Mouse (Mus musculus): ENCODE measurements around the gene Mertk.
A peak's percentile ranks its signal among the peaks of the same experiment; 100 is the strongest.

Gene Mertk

DNA sequence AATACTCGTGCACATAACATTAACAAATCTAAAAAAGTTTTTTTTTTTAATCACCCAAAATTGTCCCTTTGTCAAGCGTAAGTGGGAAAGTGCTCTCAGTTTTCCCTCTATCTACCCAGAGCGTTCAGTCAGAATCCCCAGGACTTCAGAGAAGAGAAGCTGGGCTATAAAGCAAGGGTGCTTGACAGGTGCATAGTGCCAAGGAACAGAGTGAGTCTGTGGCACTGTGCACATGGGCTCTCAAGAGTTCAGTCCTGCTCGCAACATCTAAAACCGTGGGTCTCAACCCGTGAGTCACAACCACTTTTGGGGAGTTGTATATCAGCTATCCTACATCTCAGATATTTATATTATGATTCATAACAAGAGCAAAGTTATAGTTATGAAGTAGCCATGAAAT, 71.8 kb downstream of the Mertk start:
- DNase-seq = no peak

DNA sequence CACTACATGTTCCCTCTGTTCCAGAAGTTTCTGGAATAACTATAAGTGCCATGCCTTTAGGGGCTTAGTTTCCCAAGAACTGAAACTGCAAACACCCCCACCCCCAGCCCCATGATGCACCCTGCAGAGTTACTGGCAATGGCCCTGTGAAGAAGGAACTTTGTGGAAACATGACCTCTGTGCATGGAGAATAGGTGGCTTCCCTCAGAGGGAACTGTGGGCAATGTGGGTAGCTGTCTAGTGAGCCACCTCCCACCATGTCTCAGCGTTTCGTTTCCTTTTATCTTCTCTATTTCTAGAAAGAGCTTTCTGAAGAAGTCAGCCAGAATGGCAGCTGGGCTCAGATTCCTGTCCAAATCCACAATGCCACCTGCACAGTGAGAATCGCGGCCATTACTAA, 72.3 kb downstream of the Mertk start:
- DNase-seq = peak in 1 of 2 experiments; percentile 9

DNA sequence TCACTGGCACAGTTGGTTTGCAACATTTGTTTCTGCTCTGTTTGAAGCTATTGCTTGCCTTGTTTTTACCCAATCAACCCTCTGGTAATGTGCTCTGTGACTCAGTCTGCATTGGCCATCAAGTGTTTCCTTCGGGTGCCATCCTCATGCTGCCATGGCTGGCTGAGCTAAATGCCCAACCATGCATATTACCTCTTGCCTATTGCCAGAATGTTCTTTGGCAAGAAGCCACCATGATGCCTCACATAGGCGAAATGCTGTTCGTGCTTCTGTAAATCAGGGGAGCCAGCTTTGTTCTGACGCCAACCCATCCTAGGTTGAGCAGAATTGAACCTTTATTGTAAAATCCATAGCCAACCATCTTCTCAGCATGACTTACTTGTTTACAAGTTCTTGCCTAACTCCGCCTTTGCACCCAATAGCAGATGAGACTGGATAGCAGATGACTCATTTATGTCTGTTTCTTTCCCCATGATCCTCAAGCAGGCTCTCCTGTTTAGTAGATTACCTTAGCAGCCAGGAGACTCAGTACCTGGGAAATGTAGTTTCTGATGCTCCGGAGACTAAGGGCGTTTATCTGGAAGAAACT, 73.1 kb downstream of the Mertk start:
- peak; percentile 70 to 74 for DNase-seq

DNA sequence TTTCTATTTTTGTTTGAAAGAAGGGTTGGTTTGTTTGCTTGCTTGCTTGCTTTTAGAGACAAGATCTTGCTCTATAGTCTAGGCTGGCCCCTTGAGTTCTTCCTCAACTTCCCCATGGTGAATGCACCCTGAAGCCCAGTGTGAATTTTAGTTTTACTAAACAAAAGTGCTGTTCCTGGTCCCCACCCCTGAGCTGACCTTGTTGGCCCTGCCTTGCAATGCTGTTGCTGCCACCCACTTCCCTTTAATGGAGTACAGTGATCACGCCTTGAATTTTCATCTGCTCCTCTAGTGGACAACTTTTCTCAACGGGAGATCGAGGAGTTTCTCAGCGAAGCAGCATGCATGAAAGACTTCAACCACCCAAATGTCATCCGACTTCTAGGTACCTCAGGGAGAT, 83.5 kb downstream of the Mertk start:
- DNase-seq = no peak

DNA sequence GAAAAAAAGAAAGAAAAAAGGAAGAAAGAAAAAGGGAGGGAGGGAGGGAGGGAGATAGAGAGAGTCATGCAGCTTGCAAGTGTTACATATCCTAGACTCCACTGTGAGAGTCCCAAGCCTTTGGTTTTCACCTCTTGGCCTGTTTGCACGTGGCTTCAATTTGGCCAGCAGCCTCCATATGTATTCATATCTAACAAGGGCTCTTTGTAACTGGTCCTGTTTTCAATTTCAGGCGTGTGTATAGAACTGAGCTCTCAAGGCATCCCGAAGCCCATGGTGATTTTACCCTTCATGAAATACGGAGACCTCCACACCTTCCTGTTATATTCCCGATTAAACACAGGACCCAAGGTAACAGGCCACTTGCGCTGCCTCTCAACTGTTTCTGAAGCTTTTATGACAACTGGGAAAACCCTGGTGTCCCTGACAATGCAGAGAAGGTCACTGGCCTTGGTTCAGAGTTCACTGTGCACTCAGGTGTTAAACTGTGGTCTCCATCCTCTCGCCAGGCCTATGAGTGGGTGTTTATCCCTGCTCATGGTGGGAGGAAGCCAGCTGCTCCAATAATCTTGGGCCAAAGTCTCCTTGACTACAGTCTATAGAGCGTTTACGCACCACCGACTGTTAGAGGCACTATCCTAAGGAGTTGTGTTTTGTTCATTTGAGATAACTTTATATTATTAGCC, 85.0 kb downstream of the Mertk start:
- no peak for DNase-seq

DNA sequence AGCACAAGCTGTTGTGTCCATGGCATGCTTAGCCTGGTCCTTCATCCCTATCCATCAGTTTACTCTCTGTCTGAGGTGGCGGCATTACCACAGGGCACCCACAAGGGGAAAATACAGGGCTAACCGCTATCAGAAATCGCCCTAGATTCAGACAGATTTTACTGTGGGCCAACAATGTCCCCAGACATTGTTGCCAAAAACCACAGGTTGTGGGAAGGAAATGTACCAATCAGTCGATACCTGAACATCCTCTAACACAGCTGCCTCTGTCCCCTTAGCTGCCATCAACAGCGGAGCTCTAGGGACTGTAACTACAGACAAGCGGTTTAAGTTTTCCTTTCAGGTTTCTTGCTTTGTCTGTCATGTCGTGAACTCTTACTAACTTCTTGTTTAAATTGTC, 86.1 kb downstream of the Mertk start:
- DNase-seq = no peak

DNA sequence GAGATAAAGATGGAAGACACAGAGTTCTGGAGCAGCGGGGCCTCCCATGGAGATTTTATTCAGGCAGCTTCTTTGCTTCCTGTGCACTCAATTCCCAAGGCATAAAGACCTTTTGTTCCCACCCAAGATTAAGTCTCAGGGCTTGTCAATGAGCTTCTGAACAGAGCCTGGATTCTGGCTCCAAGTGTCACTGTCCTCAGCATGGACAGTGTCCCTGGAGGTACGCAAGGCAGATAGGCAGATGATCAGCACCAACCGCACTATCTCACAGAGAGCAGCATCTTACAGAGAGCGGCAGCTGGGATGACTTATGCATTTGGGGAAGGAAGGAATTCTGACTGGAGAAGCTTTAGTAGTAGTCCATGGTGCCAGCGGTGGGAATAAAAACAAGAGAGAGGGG, 87.6 kb downstream of the Mertk start:
- no peak for DNase-seq

DNA sequence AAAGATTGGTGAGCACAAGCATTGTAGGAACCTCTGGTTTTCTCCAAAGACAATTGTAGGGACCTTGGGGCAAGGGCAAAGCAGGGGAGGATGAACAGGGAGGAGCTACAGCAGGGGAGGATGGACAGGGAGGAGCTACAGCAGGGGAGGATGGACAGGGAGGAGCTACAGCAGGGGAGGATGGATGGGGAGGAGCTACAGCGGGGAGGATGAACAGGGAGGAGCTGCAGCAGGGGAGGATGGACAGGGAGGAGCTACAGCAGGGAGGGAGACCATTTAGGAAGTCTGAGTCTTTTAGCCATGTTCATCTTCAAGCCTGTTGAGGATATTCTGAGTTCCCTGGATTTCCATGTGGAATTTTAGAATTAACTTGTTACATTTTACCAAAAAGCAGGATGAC, 88.0 kb downstream of the Mertk start:
- no peak for DNase-seq

DNA sequence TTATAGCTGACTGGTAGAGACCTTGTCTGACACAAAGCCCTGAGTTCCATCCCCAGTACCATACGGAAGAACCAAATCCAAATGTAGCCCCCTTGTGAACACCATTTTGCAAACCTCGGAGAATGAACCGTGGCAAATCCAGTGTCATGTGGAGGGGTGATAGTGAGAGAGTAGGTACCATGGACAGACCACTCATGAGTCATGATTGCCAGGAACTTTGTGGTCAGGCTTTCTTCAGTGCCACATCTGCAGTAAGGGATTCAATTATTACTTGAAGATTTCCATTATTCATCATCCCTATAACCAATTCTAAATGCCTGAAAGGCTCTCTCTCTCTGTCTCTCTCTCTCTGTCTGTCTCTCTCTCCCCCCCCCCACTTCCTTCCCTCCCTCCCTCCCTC, 89.0 kb downstream of the Mertk start:
- no peak for DNase-seq

DNA sequence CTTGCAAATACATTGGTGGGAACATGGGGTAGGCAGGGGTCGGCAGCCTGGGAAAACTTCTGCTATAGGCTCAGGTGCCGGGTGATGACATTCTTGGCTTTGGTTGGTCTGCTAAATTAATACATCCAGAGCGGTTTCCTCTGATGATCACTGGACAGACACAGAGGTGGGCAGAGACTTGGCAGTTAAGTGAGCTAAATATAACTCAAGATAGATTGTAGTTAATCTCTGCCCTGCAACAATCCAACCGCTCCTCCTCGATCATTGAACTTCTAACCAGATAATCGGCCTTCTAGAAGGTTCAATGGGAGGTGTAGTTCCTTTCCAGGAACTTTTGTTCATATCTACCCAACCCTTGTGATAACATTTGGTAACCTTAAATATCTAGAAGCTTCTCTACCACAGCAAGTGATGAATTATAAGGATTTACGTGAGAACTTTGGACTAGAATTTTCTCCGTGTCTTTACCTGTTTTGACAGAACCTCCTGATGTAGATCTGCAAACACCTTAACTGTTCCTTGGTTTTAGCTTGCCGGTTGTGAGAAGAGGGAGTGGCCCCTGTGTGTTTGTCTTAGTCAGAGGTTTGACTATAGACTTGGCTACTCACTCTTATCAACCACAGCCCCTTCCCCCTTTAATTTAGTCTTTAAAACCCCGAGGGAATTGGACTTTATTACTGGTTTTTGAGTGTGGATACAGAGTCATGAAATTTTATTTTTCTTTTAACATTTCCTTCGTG, 92.3 kb downstream of the Mertk start:
- no peak for DNase-seq

DNA sequence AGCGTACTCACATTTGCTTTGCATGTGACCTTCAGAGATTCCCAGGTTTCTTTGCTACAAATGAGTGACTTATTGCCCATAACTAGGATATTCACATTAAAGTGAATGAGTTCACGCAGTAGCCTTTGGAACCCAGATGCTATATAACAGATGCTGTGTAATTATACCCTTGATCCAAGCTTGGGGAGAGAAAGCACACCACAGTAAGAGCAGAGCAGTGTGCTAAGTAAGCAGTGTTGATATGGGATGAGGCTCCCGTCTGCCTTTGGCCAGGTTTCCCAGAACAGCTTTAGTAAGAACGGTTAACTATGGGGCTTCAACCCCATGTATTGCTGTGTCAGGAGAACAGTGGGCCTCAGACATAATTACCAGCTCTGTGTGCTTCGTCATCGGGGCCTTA, 95.2 kb downstream of the Mertk start:
- DNase-seq = no peak

DNA sequence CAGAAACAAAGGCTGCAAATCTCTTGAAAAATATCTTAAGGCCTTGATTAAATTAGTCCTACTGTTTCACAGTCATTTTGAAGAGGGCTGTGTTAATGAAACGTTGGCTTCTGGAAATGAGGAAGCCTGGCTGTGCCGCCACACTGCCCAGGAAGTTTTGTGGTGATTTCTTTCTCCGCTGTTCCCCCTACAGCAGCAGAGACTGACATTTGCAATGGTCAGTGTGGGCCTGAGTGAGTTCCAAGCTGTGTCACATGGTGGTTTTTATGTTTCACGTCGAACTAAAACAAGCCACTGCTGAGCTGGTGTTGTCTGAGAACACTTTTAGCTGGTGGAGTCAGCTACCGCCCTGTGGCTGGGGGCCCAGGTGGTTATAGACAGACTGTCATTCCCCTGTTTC, 97.7 kb downstream of the Mertk start:
- DNase-seq = no peak

DNA sequence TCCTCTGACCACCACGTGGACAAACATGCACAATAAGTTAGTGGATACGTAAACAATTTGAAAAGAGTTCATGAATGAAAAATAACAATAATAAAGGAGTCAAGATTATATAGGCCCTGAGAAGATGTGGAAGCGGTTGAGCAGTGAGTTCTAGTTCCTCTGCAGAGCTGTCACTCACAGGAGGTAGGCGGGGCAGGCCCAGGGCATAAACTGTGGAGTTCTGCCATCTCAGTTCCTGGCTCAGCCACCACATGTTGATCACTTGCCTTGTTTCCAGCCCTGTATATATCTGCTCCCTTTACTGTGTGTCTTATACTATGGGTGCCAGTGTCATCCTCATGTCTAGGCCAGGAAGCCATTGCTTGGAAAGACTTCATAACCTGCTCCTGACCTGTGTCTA, 104.7 kb downstream of the Mertk start:
- DNase-seq = no peak

DNA sequence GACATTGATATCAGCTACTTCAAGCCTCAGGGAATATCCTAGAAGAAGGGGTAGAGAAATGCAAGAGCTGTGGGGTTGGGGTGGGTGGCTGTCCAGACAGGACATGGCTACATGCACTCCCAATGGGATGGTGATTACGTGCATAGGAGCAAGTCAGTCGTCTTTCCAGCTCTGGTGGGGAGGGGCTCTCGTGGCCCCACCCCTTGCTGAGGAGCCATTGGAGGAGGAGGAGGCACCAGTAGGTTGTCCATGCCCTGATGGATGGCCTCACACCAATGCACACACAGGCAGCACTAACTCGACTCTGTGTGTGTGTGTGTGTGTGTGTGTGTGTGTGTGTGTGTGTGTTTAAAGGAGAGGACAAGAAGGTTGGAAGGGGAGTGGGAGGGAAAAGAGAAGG, 106.6 kb downstream of the Mertk start:
- no peak for DNase-seq

DNA sequence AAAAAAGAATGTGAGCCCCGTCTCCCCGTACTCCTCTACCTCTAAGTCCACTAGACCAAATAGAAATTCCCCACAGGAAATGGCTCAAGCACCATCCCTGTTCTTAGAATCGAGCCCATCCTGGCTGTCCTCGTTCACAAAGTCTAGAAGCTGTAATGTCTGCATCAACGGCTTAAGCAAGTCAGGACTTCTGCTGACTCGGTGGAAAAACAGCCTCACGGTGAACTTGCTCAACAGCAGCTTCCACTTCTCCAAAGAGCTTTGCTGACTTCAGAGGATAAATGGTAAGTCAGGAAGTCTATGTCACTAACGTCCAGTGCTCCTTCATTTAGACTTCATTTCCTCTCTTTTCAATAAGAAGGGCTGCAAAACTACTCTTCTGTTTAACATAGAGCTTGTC, 107.8 kb downstream of the Mertk start:
- no peak for DNase-seq

DNA sequence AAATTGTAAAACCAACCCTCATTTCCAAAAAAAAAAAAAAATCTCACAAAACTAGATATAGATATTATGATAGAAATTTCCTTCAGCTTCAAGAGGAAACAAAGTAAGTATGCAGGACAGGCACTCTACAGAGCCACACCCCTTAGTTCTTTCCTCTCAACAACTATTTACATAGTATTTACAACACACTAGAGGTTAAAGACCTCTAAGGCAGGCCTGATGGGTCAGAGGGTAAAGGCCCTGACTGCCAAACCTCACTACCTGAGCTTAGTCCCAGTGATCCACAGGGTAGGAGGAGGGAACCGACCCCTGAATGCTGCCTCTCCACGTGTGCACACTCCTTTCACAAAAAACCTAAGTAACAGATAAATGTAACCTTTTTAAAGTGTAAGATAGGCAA, 114.0 kb downstream of the Mertk start:
- no peak for DNase-seq

DNA sequence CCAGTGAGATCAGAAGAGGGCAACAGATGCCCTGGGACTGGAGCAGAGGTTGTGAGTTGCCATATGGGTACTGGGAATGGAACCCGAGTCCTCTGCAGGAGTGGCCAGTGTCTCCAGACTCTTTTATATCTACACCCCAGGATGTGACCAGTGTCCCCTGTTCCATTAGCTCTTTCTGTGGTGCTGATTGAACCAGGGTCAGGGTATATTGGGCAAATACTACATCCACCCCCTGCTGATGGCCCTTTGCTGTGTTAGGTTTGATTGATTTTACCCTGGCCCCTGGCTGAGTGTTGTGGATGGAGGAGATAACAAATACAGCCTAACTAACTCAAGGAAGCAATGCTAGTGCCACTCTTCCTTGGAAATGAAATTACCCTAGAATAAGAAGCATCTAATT, 117.6 kb downstream of the Mertk start:
- DNase-seq = peak; percentile 11 to 22

DNA sequence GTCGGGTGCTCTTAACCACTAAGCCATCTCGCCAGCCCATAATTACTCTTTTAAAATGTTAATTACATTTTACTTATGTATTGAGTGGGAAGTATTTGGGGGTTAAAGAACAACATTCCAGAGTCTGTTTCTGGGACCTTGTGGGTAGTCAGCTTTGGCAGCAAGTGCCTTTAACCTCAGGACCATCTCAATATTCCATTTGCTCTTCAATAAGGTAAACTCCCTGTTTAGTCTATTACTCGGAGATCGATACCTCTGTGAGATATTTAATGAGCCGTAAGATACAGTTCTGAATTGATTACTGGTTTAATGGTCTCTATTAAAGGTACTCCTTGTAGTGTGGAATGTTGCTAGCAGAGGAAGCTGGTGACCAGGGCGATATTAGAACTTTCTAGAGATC, 118.2 kb downstream of the Mertk start:
- DNase-seq = no peak

DNA sequence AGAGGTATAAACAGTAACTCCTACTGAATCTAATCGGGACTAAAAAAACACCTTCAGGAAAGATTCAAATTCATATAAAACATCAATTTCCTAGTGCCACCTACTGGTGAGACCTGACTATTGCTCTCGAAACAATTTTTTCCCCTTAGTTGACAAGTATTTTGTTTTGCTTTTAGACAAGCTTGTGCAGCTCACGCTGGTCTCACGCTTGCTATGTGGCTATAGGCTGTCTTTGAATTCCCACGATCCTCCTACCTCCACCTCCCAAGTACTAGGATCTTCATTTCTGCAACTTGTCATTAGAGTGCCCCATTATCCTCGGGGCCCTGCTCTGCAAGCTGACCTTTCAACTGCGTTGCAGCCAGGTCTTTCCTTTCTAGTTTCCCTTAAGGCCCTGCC, 118.6 kb downstream of the Mertk start:
- peak; percentile 71 to 73 for DNase-seq

DNA sequence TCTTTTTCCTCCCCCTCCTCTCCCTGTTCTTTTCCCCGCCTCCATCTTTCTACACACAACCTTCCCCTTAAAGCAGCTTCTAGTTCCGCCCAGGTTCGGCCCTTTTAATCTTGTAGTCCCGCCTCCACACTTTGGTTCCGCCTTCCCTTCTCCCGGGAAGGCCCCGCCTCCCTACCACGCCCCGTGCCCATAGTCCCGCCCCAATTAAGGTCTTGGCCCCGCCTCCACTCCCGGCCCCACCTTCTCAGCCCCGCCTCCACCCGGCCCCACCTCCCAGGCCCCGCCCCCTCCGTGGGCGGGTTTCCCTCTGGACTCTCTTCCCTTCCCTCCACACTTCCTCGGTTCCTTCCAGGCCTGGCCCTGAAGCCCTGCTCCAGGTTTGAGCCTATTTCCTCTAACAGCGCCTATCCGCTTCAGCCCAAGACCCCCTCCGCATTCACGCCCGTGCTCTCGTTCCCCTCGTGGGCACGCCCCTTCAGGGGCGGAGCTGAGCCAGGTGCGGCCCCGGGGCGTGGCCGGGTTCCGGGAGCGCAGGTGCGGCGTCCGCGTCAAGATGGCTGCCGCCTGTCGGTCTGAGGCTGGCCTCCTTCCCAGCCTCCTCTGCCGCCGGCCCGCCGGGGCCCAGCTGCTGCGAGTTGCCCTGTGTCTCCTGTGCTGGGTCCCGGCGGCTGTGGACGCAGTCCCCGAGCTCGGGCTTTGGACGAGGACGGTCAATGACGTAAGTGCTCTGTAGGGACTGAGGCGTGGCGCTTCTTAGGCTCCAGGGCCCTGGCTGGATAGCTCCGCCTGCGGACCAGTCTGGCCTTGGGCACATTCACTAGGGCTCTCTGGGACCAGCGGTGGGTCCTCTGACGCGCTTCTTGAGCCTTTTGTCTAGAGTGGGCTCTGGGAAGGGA, 119.3 kb downstream of the Mertk start, which contains the start of gene Tmem87b:
Gene Tmem87b (plus strand): TSS at position 333 of the 896 bp plus-strand sequence.
- peak; percentile 99 for DNase-seq

DNA sequence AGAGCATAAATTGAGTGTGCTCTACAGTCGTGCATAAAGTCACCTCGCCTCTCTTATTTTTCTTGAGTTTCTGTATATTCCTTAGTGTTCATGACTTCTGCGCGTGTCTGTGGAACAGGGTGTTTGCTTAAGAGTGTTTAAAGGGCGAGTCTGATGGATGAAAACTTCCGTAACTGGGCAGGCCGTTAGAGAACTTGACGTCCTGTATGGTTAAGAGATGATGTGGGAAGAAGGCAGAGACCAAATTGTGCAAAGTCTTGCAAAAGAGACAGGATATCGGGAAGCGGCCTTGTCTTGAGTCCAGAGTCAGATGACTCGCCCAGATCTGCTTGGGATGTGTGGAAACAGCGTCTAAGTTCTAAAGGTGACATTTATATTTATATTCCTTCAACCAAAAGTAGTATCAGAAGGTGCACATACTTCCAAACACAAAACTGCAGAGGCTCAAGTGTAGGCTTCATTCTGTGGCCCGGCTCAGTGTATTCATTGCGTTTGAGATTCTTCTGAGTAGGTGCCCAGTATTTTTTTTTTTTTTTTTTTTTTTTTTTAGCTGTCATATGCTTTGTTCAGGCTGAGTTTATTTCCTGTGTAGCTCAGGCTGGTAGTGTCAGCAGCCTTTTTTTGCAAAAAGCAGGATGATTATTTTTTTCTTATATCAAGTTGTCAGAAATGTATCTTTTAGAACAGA, 120.3 kb downstream of the Mertk start:
- DNase-seq = peak in 1 of 2 experiments; percentile 7

DNA sequence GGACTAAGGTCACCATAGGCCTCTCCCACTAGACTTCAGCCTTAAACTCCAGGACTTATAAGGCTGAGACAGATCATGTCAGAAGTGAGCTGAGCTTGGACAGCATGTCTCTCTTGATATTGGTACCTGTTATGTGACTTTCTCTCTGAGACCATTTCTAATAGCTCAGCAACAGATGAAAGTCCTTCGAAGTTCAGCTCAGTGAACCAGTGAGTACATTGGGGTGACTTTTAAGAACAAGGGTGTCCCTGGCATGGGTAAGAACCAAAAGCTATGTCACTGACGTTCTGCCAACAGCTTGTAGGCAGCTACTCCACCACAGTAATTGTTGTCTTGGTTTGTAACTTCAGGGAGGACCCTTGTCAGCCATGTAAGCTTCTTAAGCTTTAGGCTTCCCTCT, 121.9 kb downstream of the Mertk start:
- no peak for DNase-seq

DNA sequence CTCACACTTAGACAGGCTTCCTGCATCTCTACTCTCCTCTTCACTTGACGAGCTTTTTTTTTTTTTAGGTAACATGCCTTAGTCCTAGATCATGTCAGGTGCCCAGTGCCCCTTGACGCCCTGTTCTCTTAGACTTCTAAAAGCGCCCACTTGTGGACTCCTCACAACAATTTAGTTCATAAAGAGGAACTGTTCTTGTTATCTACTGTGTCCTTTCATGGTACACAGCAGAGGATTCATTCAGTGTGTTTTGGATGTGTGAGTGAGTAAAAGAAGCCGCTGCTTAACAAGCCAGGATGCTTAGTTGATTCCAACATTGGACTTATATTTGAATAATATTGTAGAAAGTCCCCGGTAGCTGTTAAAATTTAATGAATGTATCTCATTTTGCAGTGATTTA, 125.1 kb downstream of the Mertk start:
- DNase-seq = no peak

Data from cerebellum, postnatal 14 days (tissue).